Mouse (Mus musculus) G1E (cell line): ENCODE measurements around the gene Nck2.

ENCODE experiments used
- CTCF ChIP-seq: IDR thresholded peaks from 2 replicates; pipeline ENCODE4 v1.5.1; 2012; ENCODE audit warnings: low read depth, low read length, inconsistent platforms, mixed read lengths
- GATA1 ChIP-seq: IDR thresholded peaks from 2 replicates; pipeline ENCODE4 v1.6.1; 2012; ENCODE audit warnings: borderline replicate concordance, low read length, inconsistent platforms, mixed read lengths

DNA sequence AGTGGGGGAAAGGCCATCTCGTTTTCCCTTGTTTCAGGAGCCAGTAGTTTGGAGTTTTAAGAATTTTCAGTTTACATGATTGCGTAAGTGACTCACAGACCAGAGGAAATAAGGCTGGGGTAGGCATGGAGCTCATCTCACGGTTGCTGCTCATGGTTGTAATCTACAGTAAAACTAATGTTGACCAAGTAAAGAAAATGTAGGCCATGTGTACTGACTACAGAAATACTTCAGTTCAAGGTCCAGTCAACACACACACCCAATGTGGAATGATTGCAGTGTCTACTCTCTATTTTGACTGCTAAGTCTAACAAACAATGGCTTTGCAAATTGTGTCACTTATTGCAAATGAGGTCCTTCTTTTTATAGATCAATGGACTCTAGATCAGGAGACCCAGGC is 77.1 kb downstream of the Nck2 start:
- TF ChIP-seq CTCF (no peak), GATA1 (no peak)
